ENCODE assay signal across 26 mouse cellular contexts in genomic region chr10:110061166-110061565, GRCm38 (mm10).
"Had no signal": no experiment of that assay in that cellular context is flagged by ENCODE, and none has a peak within 500 bp of the region (broad histone marks: within the 10 kb centered on the region; RNA-seq: fewer than 3 reads in every experiment).

No protein-coding gene starts in this region.

- H3K4me1 ChIP-seq: heart, embryonic 12.5 days; hindbrain, embryonic 10.5 days; hindbrain, embryonic 12.5 days; intestine, embryonic 15.5 days; limb, embryonic 10.5 days; limb, embryonic 12.5 days; liver, embryonic 13.5 days; liver, embryonic 15.5 days had no signal

- ATAC-seq: hindbrain, embryonic 16.5 days; inflammation-experienced regulatory T-cells, adult 6 months; intestine, embryonic 15.5 days; intestine, postnatal 0 days; liver, postnatal 0 days had no signal

- H3K27ac ChIP-seq: gastrocnemius, adult 2 months; hindbrain, embryonic 10.5 days; hindbrain, embryonic 12.5 days; hindbrain, embryonic 14.5 days; intestine, embryonic 15.5 days; layer of hippocampus, adult 2 months; left cerebral cortex, adult 2 months; limb, embryonic 10.5 days; limb, embryonic 12.5 days; liver, embryonic 13.5 days; liver, embryonic 15.5 days had no signal

- DNase-seq: gastrocnemius, adult 2 months; gastrocnemius, postnatal 10 days; gastrocnemius, postnatal 25 days; heart, adult 18-20 months; heart, postnatal 14 days; heart, postnatal 4 days; kidney, adult 18-20 months; kidney, postnatal 25 days; kidney, postnatal 4 days; liver; liver, embryonic 13.5 days; liver, postnatal 0 days had no signal

- H3K9ac ChIP-seq: heart, embryonic 12.5 days; hindbrain, embryonic 12.5 days; hindbrain, embryonic 14.5 days; intestine, embryonic 15.5 days; limb, embryonic 12.5 days; liver, embryonic 13.5 days; liver, embryonic 15.5 days; liver, postnatal 0 days had no signal

- H3K4me2 ChIP-seq: heart, embryonic 12.5 days; hindbrain, embryonic 12.5 days; hindbrain, embryonic 14.5 days; intestine, embryonic 15.5 days; limb, embryonic 12.5 days; liver, embryonic 11.5 days; liver, embryonic 13.5 days; liver, embryonic 15.5 days had no signal

- H3K36me3 ChIP-seq: heart, embryonic 12.5 days; hindbrain, embryonic 10.5 days; hindbrain, embryonic 12.5 days; intestine, embryonic 15.5 days; limb, embryonic 10.5 days; limb, embryonic 12.5 days; liver, embryonic 13.5 days; liver, embryonic 15.5 days had no signal

- H3K9me3 ChIP-seq: heart, embryonic 12.5 days; hindbrain, embryonic 10.5 days; hindbrain, embryonic 12.5 days; intestine, embryonic 15.5 days; limb, embryonic 10.5 days; limb, embryonic 12.5 days; liver, embryonic 13.5 days; liver, embryonic 15.5 days had no signal

- H3K27me3 ChIP-seq: heart, embryonic 12.5 days; hindbrain, embryonic 12.5 days; intestine, embryonic 15.5 days; limb, embryonic 12.5 days; liver, embryonic 13.5 days; liver, embryonic 15.5 days had no signal

- H3K4me3 ChIP-seq: gastrocnemius, adult 2 months; heart, embryonic 12.5 days; hindbrain, embryonic 10.5 days; hindbrain, embryonic 12.5 days; intestine, embryonic 15.5 days; layer of hippocampus, adult 2 months; left cerebral cortex, adult 2 months; limb, embryonic 10.5 days; limb, embryonic 12.5 days; liver, embryonic 13.5 days; liver, embryonic 15.5 days had no signal
